Mouse (Mus musculus): ENCODE measurements around the gene 1700003F12Rik. TPM values are rescaled to one million over a fixed set of nuclear protein-coding genes. Genes with fewer than 3 reads are reported as not detected.
A peak's percentile ranks its signal among the peaks of the same experiment; 100 is the strongest.

1700003F12Rik gene
- polyA plus RNA-seq, 1 experiment from 2014 or later: 2.6 TPM

DNA sequence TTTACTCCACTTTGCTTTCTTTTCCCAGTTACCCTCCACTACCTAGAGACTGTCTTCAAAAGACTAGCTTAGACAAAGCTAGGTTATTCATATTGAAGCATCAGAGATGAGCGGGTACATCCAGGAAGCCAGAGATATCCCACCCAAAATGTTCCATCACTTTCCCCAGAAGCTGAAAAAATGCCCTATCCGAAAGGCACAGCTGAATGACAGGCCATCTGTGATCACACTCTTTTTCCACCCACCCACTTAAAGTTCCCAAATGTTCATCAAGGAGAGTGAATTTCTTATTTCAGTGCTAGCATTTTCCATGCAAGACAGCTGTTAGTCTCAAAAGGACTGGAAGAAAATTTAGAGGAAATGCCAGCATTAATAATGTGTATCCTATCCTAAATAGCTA is 21.6 kb upstream of the 1700003F12Rik start:
- H3K4me1 ChIP-seq: peaks cover 18% of the 10 kb centered on the region
- H3K4me2 ChIP-seq (replicated peaks): no peak overlapping the region
- H3K36me3 ChIP-seq: peaks cover 48% of the 10 kb centered on the region
- H3K9me3 ChIP-seq: no peaks in the 10 kb centered on the region
- H3K9ac ChIP-seq (replicated peaks): no peak overlapping the region
- no peak for ATAC-seq (replicated peaks)
- no peak overlapping the region for H3K4me3 ChIP-seq
- 66% methylated on average over 2 of the region's 2 CpGs for WGBS
- H3K27ac ChIP-seq (replicated peaks): peak overlapping the region; percentile 62
- H3K27me3 ChIP-seq: no peaks in the 10 kb centered on the region

DNA sequence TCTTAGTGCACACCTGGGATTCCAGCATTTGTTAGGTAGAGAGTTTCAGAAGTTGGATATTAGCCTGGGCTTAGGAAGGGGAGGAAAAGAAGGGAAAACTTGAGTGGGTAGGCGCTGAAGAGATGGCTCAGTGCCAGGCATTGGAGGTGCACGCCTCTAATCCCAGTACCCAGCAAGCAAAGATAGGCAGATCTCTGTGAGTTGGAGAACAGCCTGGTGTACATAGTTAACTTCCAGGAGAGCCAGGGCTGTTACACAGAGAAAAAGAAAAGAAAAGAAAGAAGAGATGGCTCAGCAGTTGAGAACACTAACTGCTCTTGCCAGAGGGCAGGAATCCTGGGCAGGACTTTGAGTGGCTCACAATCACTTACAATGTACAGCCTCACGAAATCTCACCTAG is 20.4 kb upstream of the 1700003F12Rik start:
- no peak overlapping the region for H3K4me3 ChIP-seq
- H3K4me1 ChIP-seq: peaks cover 18% of the 10 kb centered on the region
- peaks cover 56% of the 10 kb centered on the region for H3K36me3 ChIP-seq
- H3K9ac ChIP-seq (replicated peaks): no peak overlapping the region
- 48% methylated on average over 3 of the region's 3 CpGs for WGBS
- peak overlapping the region; percentile 62 for H3K27ac ChIP-seq (replicated peaks)
- no peaks in the 10 kb centered on the region for H3K9me3 ChIP-seq
- H3K4me2 ChIP-seq (replicated peaks): no peak overlapping the region
- ATAC-seq (replicated peaks): no peak
- no peaks in the 10 kb centered on the region for H3K27me3 ChIP-seq

DNA sequence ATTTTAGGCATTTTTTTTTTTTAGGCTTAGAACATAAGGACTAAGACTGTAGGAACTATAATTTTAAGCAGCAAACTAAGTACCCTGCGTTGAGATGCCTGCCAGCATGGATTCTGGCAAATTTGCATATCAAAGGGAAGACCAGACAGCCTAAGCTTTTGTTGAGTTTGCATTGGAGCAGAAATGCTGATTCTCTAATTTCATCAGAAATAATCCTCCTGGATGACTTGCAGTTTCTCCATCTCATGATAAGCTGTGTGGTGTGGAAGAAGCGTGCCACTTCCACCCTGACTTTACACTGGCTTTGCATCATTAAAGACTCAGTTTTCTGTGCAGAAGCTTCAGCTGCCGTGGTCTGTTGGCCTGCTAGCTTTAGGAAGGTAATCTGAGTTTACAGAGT is 14.0 kb upstream of the 1700003F12Rik start:
- 14% methylated on average over 3 of the region's 3 CpGs for WGBS
- ATAC-seq (replicated peaks): peak; percentile 57
- Histone ChIP-seq H3K9ac (replicated peaks) (no peak overlapping the region), H3K9me3 (no peaks in the 10 kb centered on the region), H3K36me3 (peaks cover 56% of the 10 kb centered on the region), H3K4me1 (peaks cover 16% of the 10 kb centered on the region), H3K4me3 (no peak overlapping the region), H3K4me2 (replicated peaks) (no peak overlapping the region), H3K27ac (replicated peaks) (peak overlapping the region; percentile 82), H3K27me3 (no peaks in the 10 kb centered on the region)

DNA sequence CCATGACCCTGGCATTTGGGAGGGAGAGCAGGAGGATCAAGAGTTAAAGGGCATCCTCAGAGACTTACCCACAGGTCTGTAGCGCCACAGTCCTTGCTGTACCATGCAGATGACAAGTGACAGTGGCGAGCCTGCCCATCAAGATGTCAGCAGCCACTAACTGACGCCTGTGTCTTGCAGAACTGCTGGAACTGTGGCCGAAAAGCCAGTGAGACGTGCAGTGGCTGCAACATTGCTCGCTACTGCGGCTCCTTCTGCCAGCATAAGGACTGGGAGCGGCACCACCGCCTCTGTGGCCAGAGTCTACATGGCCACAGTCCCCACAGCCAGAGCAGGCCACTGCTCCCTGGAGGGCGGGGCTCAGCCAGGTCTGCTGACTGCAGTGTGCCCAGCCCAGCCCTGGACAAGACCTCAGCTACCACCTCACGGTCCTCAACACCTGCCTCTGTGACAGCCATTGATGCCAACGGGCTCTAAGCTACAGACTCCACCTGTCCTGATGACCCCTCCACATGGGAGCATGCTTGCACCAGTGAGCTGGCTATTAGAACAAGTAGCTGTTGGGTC is 12.1 kb upstream of the 1700003F12Rik start:
- no peak overlapping the region for H3K9ac ChIP-seq (replicated peaks)
- WGBS: 95% methylated on average over 12 of the region's 12 CpGs
- H3K9me3 ChIP-seq: no peaks in the 10 kb centered on the region
- H3K36me3 ChIP-seq: peaks cover 41% of the 10 kb centered on the region
- H3K27me3 ChIP-seq: no peaks in the 10 kb centered on the region
- peaks cover 32% of the 10 kb centered on the region for H3K4me1 ChIP-seq
- no peak overlapping the region for H3K27ac ChIP-seq (replicated peaks)
- no peak overlapping the region for H3K4me2 ChIP-seq (replicated peaks)
- no peak overlapping the region for H3K4me3 ChIP-seq
- no peak for ATAC-seq (replicated peaks)

DNA sequence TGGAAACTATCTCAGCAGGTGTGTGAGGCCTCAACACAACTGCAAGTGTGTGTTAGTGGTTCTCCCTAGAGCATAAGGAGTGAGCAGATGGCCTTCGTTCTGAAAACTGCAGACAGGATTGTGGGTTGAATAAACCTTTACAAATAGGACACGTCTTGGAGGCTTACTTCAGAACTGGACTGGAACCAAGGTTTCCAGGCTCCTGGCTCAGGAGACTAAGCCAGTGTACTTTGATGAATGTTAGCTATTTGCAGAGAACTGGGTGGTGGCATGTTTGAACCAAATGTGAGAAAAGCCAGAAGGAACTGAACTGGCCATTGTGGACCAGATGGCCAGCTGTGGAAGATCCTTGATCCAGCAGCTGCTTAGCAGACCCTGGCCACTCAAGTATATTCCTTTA is 8.6 kb upstream of the 1700003F12Rik start:
- 30% methylated on average over 2 of the region's 2 CpGs for WGBS
- H3K4me2 ChIP-seq (replicated peaks): no peak overlapping the region

DNA sequence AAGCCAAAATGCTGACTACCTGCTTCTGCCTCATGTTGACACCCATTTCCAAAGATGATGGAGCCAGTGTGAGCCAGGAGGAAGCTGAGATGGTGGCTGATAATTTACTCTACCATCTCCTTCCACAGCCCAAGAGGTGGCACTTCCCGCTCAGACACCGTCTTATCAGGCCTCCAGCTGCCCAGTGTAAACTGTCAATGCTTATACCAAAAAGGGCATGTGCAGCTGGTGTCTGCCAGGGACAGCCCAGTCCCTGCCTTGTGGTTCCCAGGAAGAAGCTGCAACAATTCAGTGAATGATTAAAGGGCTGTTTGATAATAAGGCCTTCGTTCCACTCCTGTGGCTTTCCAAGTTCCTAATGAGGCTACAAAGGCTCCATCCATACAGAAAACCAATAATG is 8.2 kb upstream of the 1700003F12Rik start:
- WGBS: 30% methylated on average over 3 of the region's 3 CpGs

More for the DNA sequence above, 8.6 kb upstream of the 1700003F12Rik start:
- Histone ChIP-seq H3K9me3 (no peaks in the 10 kb centered on the region), H3K4me1 (peaks cover 25% of the 10 kb centered on the region), H3K36me3 (peaks cover 21% of the 10 kb centered on the region), H3K9ac (replicated peaks) (no peak overlapping the region), H3K4me3 (no peak overlapping the region), H3K27ac (replicated peaks) (peak overlapping the region; percentile 79), H3K27me3 (no peaks in the 10 kb centered on the region)
- ATAC-seq (replicated peaks): peak; percentile 51; the same call in 1 of the 2 replicates

DNA sequence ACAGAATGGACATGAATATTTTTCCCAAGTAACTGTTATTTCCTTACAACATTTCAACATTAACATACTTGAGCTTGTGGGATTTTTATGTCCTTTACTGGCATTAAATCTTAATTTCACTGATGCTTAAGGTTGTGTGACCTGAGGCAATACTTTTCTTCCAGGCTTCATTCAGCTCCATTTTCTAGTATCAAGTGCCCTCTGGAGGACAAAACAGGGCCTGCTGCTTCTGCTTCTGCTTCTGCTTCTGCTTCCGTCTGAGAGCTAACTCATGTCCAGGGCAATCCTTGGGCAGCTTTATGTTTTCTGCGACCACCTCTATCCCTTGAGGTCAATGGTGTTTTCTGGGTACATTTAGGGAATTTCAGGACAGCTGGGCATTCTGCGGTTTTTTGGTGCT is 7.2 kb upstream of the 1700003F12Rik start:
- Histone ChIP-seq H3K4me1 (peaks cover 37% of the 10 kb centered on the region), H3K9me3 (no peaks in the 10 kb centered on the region), H3K27me3 (no peaks in the 10 kb centered on the region), H3K27ac (replicated peaks) (peak overlapping the region; percentile 79; the same call in 1 of the 2 replicates), H3K9ac (replicated peaks) (no peak overlapping the region), H3K36me3 (peaks cover 21% of the 10 kb centered on the region), H3K4me2 (replicated peaks) (no peak overlapping the region), H3K4me3 (no peak overlapping the region)
- 73% methylated on average over 3 of the region's 3 CpGs for WGBS
- ATAC-seq (replicated peaks): no peak

More for the DNA sequence above, 8.2 kb upstream of the 1700003F12Rik start:
- Histone ChIP-seq H3K9ac (replicated peaks) (no peak overlapping the region), H3K4me1 (peaks cover 27% of the 10 kb centered on the region), H3K9me3 (no peaks in the 10 kb centered on the region), H3K36me3 (peaks cover 21% of the 10 kb centered on the region), H3K27ac (replicated peaks) (peak overlapping the region; percentile 79), H3K4me2 (replicated peaks) (no peak overlapping the region), H3K4me3 (no peak overlapping the region), H3K27me3 (no peaks in the 10 kb centered on the region)
- ATAC-seq (replicated peaks): no peak

DNA sequence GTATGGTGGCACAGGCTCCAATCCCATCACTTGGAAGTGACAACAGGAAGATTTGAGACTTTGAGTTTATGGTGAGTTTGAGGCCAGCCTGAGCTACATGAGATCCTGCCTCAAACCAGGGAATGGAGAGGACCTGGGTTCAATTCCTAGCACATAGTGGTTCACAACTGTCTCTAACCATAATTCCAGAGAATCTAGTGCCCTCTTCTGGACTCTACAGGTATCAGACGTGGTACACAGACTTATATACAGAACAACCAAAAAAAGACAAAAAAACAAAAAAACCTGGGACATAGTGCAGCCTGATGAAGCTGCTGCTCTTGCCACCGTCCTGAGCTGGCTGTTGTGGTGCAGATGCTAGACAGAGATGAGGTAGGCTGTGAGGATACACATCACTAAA is 5.3 kb upstream of the 1700003F12Rik start:
- H3K27me3 ChIP-seq: no peaks in the 10 kb centered on the region
- 87% methylated on average over 2 of the region's 2 CpGs for WGBS
- no peak overlapping the region for H3K4me2 ChIP-seq (replicated peaks)
- peaks cover 41% of the 10 kb centered on the region for H3K4me1 ChIP-seq
- ATAC-seq (replicated peaks): no peak
- no peak overlapping the region for H3K27ac ChIP-seq (replicated peaks)
- peaks cover 4% of the 10 kb centered on the region; the same call in 1 of the 2 replicates for H3K36me3 ChIP-seq
- H3K9me3 ChIP-seq: no peaks in the 10 kb centered on the region
- no peak overlapping the region for H3K9ac ChIP-seq (replicated peaks)
- H3K4me3 ChIP-seq: no peak overlapping the region

DNA sequence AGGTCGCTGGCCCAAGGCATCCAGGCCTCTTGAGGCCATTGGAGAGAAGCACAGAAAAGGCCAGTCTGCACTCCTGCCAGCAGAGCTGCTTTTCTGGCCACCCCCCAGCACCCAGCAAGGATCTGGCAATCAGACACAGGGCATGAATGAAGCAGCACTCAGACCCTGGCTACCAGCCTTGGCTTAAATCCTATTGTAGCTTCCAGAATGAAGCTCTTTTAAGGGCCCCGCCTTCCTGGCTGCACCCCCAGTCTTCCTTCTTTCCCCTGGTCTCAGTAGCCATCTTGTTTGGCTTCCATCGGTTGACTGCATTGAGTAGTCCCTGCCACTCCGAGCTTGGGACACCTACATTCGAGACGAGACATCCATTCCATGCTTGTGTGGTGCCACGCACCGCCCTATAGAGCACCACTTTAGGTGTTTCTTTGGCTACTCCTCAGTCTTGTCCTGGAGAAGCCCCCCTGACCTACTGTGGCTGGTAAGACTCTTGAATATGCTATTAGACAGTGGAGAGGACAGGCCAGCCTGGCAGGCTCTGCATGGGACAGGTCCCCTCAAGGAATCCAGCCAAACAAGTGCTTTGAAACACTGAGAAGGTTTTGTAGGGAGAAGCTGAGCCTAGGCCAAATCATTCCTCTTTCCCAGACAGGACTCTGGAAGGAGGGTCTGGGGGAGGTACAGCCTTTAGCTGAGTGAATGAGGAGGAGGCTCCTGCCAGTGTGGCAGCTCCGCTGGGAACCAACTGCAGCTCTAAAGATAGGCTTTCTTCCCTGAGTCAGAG is 3.1 kb upstream of the 1700003F12Rik start:
- Histone ChIP-seq H3K4me1 (peaks cover 29% of the 10 kb centered on the region), H3K36me3 (no peaks in the 10 kb centered on the region), H3K27me3 (no peaks in the 10 kb centered on the region), H3K4me3 (no peak overlapping the region), H3K9me3 (no peaks in the 10 kb centered on the region), H3K4me2 (replicated peaks) (no peak overlapping the region), H3K9ac (replicated peaks) (no peak overlapping the region; the same call in 1 of the 2 replicates), H3K27ac (replicated peaks) (peak overlapping the region; percentile 88)
- ATAC-seq (replicated peaks): peak; percentile 79
- 75% methylated on average over 9 of the region's 9 CpGs for WGBS

DNA sequence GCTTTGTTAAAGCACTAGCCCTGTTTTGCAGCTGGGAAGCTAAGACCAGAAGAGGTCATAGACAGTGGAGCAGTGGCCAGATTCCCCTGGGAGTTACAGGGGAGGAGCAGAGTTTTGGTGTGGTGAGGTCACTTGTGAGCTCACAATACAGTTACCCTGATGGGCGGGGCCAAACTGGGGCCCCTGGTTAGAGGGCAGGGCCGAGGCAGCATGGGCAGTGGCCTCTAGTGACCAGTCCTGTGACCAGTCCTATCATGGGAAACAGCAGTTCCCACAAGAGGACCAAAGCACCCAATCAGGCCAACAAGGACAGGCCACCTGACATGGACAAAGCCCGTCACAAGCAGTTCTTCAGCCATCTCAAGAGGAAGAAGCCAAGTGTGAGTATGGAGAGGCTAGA is 1.8 kb downstream of the 1700003F12Rik start:
- H3K4me2 ChIP-seq (replicated peaks): no peak overlapping the region
- no peaks in the 10 kb centered on the region for H3K36me3 ChIP-seq
- H3K4me1 ChIP-seq: peaks cover 52% of the 10 kb centered on the region
- no peak overlapping the region for H3K4me3 ChIP-seq
- no peak overlapping the region for H3K27ac ChIP-seq (replicated peaks)
- H3K27me3 ChIP-seq: no peaks in the 10 kb centered on the region
- no peak overlapping the region for H3K9ac ChIP-seq (replicated peaks)
- ATAC-seq (replicated peaks): no peak
- H3K9me3 ChIP-seq: no peaks in the 10 kb centered on the region
- WGBS: 51% methylated on average over 3 of the region's 3 CpGs

DNA sequence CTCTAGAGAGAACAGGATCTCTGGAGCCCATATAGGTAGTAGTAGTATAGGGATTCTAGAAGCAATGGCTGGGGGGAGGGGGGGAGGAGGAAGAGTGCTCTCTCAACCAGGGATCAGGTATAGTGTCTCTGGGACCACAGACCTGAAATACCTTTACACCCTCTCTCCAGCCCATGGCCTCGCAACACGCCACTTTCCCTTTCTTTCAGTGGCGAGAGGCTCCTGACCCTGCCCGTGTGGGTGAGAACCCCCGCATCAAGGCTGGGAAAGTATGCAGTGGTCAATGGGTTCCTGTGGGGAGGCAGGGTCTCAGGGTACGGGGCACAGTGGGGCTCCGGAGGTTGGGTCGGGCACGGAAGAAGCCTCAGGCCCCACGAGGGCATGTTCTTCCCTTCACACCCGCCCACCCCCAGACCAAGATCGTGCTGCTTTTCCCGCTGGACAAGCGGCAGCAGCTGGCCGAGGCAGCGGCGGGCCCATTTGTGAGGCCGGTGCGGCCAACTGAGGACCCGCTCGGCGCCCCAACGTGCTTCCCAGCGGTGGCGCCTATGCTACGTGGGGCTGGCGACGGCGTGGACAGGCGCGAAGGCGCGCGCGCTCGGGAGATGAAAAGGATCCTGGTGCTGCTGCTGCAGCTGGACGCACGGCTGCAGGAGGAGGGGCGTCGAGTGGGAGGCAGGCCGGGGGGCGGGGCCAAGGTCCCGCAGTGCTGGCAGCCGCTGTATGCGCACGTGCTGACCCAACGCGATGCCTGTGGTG is 2.4 kb downstream of the 1700003F12Rik start:
- Histone ChIP-seq H3K4me1 (peaks cover 46% of the 10 kb centered on the region), H3K9ac (replicated peaks) (peak overlapping the region; percentile 48), H3K36me3 (no peaks in the 10 kb centered on the region), H3K9me3 (no peaks in the 10 kb centered on the region), H3K27me3 (no peaks in the 10 kb centered on the region), H3K4me2 (replicated peaks) (peak overlapping the region; percentile 78), H3K27ac (replicated peaks) (no peak overlapping the region), H3K4me3 (peak overlapping the region; percentile 42)
- WGBS: 3% methylated on average over 48 of the region's 48 CpGs
- ATAC-seq (replicated peaks): peak; percentile 55

DNA sequence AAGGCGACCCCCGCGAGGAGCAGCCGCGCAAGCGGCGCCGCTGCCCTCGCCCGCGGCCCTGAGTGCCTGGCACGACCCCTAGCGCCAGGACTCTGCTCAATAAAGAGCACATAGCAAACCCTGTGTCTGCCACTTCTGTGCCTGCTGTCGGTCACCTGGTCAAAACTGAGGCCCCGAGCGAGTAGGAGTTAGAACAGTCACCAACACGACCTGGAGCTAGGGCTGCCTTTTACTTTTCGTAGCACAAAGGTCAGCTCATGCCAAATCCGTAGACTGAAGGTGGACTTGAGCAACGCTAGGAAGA is 3.0 kb downstream of the 1700003F12Rik start:
- H3K36me3 ChIP-seq: no peaks in the 10 kb centered on the region
- H3K4me2 ChIP-seq (replicated peaks): peak overlapping the region; percentile 78
- H3K9me3 ChIP-seq: no peaks in the 10 kb centered on the region
- H3K27me3 ChIP-seq: no peaks in the 10 kb centered on the region
- H3K27ac ChIP-seq (replicated peaks): no peak overlapping the region
- 13% methylated on average over 20 of the region's 20 CpGs for WGBS
- peak overlapping the region; percentile 42 for H3K4me3 ChIP-seq
- 0 out of 2 replicates have a peak overlapping the region, but pooled peaks have one; percentile 48 for H3K9ac ChIP-seq (replicated peaks)
- no peak; the same call in 1 of the 2 replicates for ATAC-seq (replicated peaks)
- H3K4me1 ChIP-seq: peaks cover 40% of the 10 kb centered on the region

Measured in forebrain, embryonic 15.5 days (tissue).